Mouse (Mus musculus) erythroid progenitor cell, adult 5-6 weeks (primary cell): ENCODE data around the gene Akap11. TPM values are rescaled to one million over a fixed set of nuclear protein-coding genes. Genes with fewer than 3 reads are reported as not detected.
A peak's percentile ranks its signal among the peaks of the same experiment; 100 is the strongest.
"Not testable (repeated sequence)": the region's sequence is repeated elsewhere in the genome, so short reads cannot be mapped to it uniquely, and the experiment has no call there.

Experiments
- ATAC-seq: replicated peaks from 2 replicates; pipeline ENCODE4 v1.8.0; 2016; ENCODE audit warnings: moderate number of reproducible peaks, mild to moderate bottlenecking, moderate TSS enrichment, inconsistent platforms; ENCODE audit not compliant: poor library complexity, low FRiP score, severe bottlenecking
- total RNA-seq, 2 experiments: library from RNA; stranded (forward) in 1 of 2; stranded (reverse) in 1 of 2; fragments of 150-400 nt in 1 of 2; fragments of 186-747, 209-891 nt in 1 of 2; gene quantifications; 2 replicates each; pipeline versions ENCODE4 v1.2.3 to v1.2.4; 2015 to 2017; ENCODE audit warnings: low replicate concordance in 2 of 2

Gene Akap11
- total RNA-seq (2015; ENCODE audit: low replicate concordance) (15.5 and 36.4 TPM in 2 replicates), total RNA-seq (2017; ENCODE audit: low replicate concordance) (35.6 and 38.9 TPM in 2 replicates)

- peak; percentile 84 for ATAC-seq
Observed at GRCm38 (mm10) chr14:78536281-78537165, at the start of gene Akap11. Gene Akap11, minus strand, starts transcription at chr14:78536808.

GRCm38 (mm10) chr14:78584222-78584621, 47.6 kb upstream of the Akap11 start:
- ATAC-seq, result no peak

GRCm38 (mm10) chr14:78583168-78583567, 46.6 kb upstream of the Akap11 start:
- ATAC-seq, result no peak

- no peak for ATAC-seq
Observed at GRCm38 (mm10) chr14:78575899-78576298, 39.3 kb upstream of the Akap11 start.

- ATAC-seq, result no peak
Observed at GRCm38 (mm10) chr14:78568410-78568809, 31.8 kb upstream of the Akap11 start.

GRCm38 (mm10) chr14:78566431-78566830, 29.8 kb upstream of the Akap11 start:
- no peak for ATAC-seq

- no peak for ATAC-seq
Observed at GRCm38 (mm10) chr14:78564292-78564691, 27.7 kb upstream of the Akap11 start.

GRCm38 (mm10) chr14:78563211-78563610, 26.6 kb upstream of the Akap11 start:
- ATAC-seq, result no peak

- no peak for ATAC-seq
Observed at GRCm38 (mm10) chr14:78562121-78562520, 25.5 kb upstream of the Akap11 start.

GRCm38 (mm10) chr14:78559042-78559441, 22.4 kb upstream of the Akap11 start:
- ATAC-seq, result no peak

GRCm38 (mm10) chr14:78554830-78555229, 18.2 kb upstream of the Akap11 start:
- not testable (repeated sequence) for ATAC-seq

GRCm38 (mm10) chr14:78553661-78554060, 17.1 kb upstream of the Akap11 start:
- no peak for ATAC-seq

- ATAC-seq, result no peak
Observed at GRCm38 (mm10) chr14:78548807-78549206, 12.2 kb upstream of the Akap11 start.

GRCm38 (mm10) chr14:78541319-78541718, 4.7 kb upstream of the Akap11 start:
- ATAC-seq, result no peak

- no peak for ATAC-seq
Observed at GRCm38 (mm10) chr14:78539821-78540220, 3.2 kb upstream of the Akap11 start.

GRCm38 (mm10) chr14:78538572-78539320, 2.1 kb upstream of the Akap11 start:
- no peak for ATAC-seq

GRCm38 (mm10) chr14:78537551-78537950, 943 bp upstream of the Akap11 start:
- no peak for ATAC-seq

GRCm38 (mm10) chr14:78535366-78535765, 1.2 kb downstream of the Akap11 start:
- ATAC-seq, result no peak

- no peak for ATAC-seq
Observed at GRCm38 (mm10) chr14:78534651-78535050, 2.0 kb downstream of the Akap11 start.

GRCm38 (mm10) chr14:78533701-78534100, 2.9 kb downstream of the Akap11 start:
- no peak for ATAC-seq

GRCm38 (mm10) chr14:78532345-78532744, 4.3 kb downstream of the Akap11 start:
- no peak for ATAC-seq
